Mouse (Mus musculus) midbrain, embryonic 13.5 days (tissue): ENCODE measurements around the gene Fermt1. TPM values are rescaled to one million over a fixed set of nuclear protein-coding genes. Genes with fewer than 3 reads are reported as not detected.

ENCODE experiments used
- ATAC-seq: fragments of 200-750 bp; cut with Nextera tagmentation; 2 replicates; pipeline ENCODE4 v1.8.0; 2017; ENCODE audit warnings: mild to moderate bottlenecking, moderate TSS enrichment, moderate library complexity
- H3K27ac ChIP-seq: fragments of 300-500 bp; sonication (generic); 2 replicates; pipeline ENCODE4 v1.5.1; 2015; ENCODE audit warnings: inconsistent platforms, mild to moderate bottlenecking, moderate library complexity
- H3K27me3 ChIP-seq: fragments of 300-500 bp; sonication (generic); 2 replicates; pipeline ENCODE4 v1.6.1; 2015; ENCODE audit warnings: mild to moderate bottlenecking, inconsistent platforms
- H3K36me3 ChIP-seq: fragments of 300-500 bp; sonication (generic); 2 replicates; pipeline ENCODE4 v1.6.1; 2015; ENCODE audit warnings: mild to moderate bottlenecking, inconsistent platforms
- H3K4me1 ChIP-seq: fragments of 300-500 bp; sonication (generic); replicated peaks from 2 replicates; pipeline ENCODE4 v1.6.1; 2015; ENCODE audit warnings: inconsistent platforms
- H3K4me2 ChIP-seq: fragments of 300-500 bp; sonication (generic); replicated peaks from 2 replicates; pipeline ENCODE4 v1.6.1; 2015; ENCODE audit warnings: moderate library complexity, mild to moderate bottlenecking, inconsistent platforms
- H3K4me3 ChIP-seq: fragments of 300-500 bp; sonication (generic); replicated peaks from 2 replicates; pipeline ENCODE4 v1.5.1; 2015; ENCODE audit warnings: mild to moderate bottlenecking, inconsistent platforms
- H3K9ac ChIP-seq: fragments of 300-500 bp; sonication (generic); replicated peaks from 2 replicates; pipeline ENCODE4 v1.6.1; 2015; ENCODE audit warnings: mild to moderate bottlenecking, inconsistent platforms
- H3K9me3 ChIP-seq: fragments of 300-500 bp; sonication (generic); 2 replicates; pipeline ENCODE4 v1.6.1; 2016; ENCODE audit warnings: mild to moderate bottlenecking, inconsistent platforms
- WGBS: fragments of 180-500 bp; shearing (Covaris S2); methylation state at CpG from one replicate; pipeline ENCODE4 v1.1.7; 2015; 5-methylcytosine and 5-hydroxymethylcytosine counted together
- polyA plus RNA-seq: library from polyadenylated mRNA; unstranded; fragments of >200 nt; fragmentation: Nextera tagmentation; extraction: Ambion mirVana; gene quantifications from 2 replicates; pipeline ENCODE4 v1.2.1, GENCODE M21; 2015

Fermt1 gene
- polyA plus RNA-seq, 1 experiment from 2014 or later, result not detected

DNA sequence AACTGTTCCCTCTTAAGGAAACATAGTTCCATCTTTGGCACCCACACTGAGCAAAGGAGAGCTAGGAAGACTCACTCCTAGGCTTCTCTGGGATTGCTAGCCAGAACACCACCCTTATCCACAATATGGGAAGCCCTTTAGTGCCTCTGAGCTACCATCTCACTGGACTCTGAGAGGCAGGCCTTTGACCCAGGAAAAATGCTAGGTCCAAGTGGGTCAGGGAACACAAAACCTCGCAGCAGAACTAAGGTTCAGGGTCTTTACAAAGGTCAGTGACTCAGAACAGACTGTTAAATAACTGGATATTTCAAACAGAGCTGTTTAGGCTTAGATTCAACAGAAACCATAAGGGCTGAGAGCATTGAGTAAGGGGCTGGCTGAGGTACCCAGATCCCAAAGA lies 68.7 kb downstream of the Fermt1 start:
- Histone ChIP-seq H3K36me3 (no peaks in the 10 kb centered on the region), H3K9me3 (no peaks in the 10 kb centered on the region), H3K9ac (no peak overlapping the region), H3K27me3 (peaks cover 52% of the 10 kb centered on the region), H3K4me1 (peaks cover 26% of the 10 kb centered on the region), H3K27ac (no peak overlapping the region), H3K4me3 (no peak overlapping the region), H3K4me2 (no peak overlapping the region)
- 54% methylated on average over 1 of the region's 1 CpGs for WGBS
- ATAC-seq, result no peak

DNA sequence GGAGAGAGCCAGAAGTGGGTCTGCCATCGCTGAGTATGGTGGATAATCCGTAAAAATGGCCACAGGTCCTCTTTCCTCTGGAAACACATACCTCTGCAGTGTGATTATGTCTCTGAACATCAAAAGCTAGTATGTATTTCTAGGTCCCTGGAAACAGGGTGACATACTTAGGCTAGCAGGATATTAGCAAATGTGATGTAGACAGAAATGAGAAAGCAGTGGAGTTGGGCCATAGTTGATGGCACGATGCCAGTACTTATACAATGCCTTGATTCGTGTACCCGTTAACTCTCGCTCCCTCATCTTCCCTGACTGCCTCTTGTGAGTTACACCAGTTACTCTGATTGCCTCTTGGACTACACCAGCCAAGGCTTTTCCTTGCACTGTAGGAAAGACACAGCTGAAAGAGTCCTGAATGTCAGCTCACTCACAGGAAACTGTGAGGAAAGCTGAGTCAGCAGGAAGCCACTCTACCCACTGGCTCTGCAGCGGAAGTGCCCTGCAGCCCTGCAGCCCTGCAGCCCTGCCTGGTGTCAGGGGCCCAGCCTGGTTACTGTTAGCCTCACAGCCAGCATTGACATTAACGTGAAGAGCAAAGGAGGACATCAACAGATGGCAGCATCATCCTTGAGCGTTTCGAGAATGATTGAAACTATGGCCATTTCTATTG lies 71.9 kb downstream of the Fermt1 start:
- 90% methylated on average over 10 of the region's 10 CpGs for WGBS
- ATAC-seq, result no peak
- no peaks in the 10 kb centered on the region for H3K9me3 ChIP-seq
- no peak overlapping the region for H3K9ac ChIP-seq
- H3K27ac ChIP-seq, result no peak overlapping the region
- 0 out of 2 replicates have a peak, but pooled peaks cover under 1% of the 10 kb centered on the region for H3K4me1 ChIP-seq
- H3K36me3 ChIP-seq, result no peaks in the 10 kb centered on the region
- H3K27me3 ChIP-seq, result peaks cover 20% of the 10 kb centered on the region
- H3K4me2 ChIP-seq, result no peak overlapping the region
- no peak overlapping the region for H3K4me3 ChIP-seq

DNA sequence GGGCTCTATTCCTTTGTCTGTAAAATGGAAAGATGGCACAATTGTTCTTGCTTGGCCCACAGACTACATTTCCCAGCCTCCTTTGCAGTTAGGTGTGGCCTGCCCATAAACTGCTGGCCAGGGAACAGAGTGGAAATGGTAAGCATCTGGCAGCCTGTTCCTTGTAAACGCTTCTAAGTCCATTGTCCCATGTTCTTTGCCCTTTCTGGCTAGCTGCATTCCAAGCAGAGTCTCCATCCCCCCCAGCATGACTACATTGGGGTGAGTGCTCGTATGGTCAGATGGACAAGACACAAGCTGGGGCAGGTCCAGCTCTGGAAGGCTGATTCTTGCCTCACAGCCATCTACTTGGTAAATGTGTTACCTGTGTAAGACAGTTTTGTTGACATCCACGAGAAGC lies 74.0 kb downstream of the Fermt1 start:
- Histone ChIP-seq H3K36me3 (peaks cover 9% of the 10 kb centered on the region; the same call in 1 of the 2 replicates), H3K4me1 (no peaks in the 10 kb centered on the region), H3K4me3 (no peak overlapping the region), H3K9me3 (no peaks in the 10 kb centered on the region), H3K4me2 (no peak overlapping the region), H3K27me3 (no peaks in the 10 kb centered on the region), H3K9ac (no peak overlapping the region), H3K27ac (no peak overlapping the region)
- ATAC-seq, result no peak
- WGBS, result 74% methylated on average over 3 of the region's 3 CpGs

DNA sequence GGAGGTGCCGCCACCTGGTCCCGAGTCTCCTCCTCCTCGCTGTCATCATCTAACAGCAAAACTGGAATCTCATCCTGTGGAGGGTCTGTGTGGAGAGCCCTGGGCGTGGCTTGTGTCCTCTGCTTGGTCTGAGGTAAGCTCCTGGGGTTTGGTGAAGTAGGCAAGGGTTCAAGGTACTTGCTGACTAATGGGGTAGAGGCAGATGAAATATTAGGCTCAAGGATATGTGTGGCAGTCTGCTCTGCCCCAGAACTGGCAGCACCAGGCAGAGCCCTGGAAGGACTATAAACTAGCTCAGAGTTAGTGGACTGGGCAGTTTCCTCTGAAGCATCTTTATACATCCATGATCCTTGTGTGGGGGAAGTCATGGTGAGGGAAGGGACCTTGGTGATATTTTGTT lies 75.4 kb downstream of the Fermt1 start:
- 77% methylated on average over 4 of the region's 4 CpGs for WGBS
- H3K27me3 ChIP-seq, result no peaks in the 10 kb centered on the region
- peak; percentile 34; the same call in 1 of the 2 replicates for ATAC-seq
- H3K9me3 ChIP-seq, result no peaks in the 10 kb centered on the region
- no peak overlapping the region for H3K27ac ChIP-seq
- H3K36me3 ChIP-seq, result peaks cover 18% of the 10 kb centered on the region
- H3K4me1 ChIP-seq, result no peaks in the 10 kb centered on the region
- no peak overlapping the region for H3K4me3 ChIP-seq
- H3K4me2 ChIP-seq, result no peak overlapping the region
- no peak overlapping the region for H3K9ac ChIP-seq

DNA sequence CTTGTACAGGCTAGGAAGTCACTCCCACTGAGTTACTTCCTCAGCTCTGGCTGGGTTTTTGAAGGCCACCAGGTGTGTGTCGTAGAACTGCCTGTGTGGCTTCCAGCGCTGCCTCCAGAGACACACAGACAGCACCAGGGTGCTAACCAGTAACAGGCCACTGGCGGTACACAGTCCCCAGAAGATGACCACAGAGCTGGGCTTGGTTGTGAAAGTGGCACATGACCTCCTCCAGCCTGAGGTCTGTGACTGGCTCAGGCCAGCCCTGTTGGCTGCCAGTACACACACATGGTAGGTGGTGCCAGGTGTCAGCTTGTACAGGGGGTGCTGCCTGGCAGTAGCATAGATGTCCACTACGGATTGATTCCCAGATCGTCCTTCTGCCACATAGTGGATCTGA lies 76.0 kb downstream of the Fermt1 start:
- Histone ChIP-seq H3K27me3 (no peaks in the 10 kb centered on the region), H3K9ac (no peak overlapping the region), H3K27ac (no peak overlapping the region), H3K4me2 (no peak overlapping the region), H3K9me3 (no peaks in the 10 kb centered on the region), H3K4me3 (no peak overlapping the region), H3K36me3 (peaks cover 22% of the 10 kb centered on the region), H3K4me1 (no peaks in the 10 kb centered on the region)
- WGBS, result 90% methylated on average over 5 of the region's 5 CpGs
- peak; percentile 34; the same call in 1 of the 2 replicates for ATAC-seq

DNA sequence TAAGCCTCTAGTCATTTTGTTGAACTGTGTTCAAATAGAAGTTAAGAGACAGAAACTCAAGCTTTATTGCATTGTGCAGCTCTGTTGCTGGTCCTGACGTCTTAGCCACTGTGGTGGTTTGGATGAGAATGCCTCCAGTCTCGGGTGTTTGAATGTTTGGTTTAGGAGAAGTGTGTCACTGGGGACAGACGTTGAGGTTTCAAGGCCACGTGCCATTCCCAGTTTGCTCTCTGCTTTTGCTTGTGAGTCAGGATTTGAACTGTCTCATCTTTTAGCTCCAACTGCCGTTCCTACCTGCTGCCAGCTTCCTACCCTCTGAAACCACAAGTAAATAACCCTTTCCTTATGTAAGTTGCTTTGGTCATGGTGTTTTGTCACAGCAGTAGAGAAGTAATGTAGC lies 78.2 kb downstream of the Fermt1 start:
- H3K9ac ChIP-seq, result no peak overlapping the region
- peaks cover 27% of the 10 kb centered on the region for H3K36me3 ChIP-seq
- ATAC-seq, result no peak
- WGBS, result 76% methylated on average over 5 of the region's 5 CpGs
- no peaks in the 10 kb centered on the region for H3K9me3 ChIP-seq
- no peaks in the 10 kb centered on the region for H3K27me3 ChIP-seq
- H3K4me3 ChIP-seq, result no peak overlapping the region
- no peak overlapping the region for H3K4me2 ChIP-seq
- no peak overlapping the region for H3K27ac ChIP-seq
- no peaks in the 10 kb centered on the region for H3K4me1 ChIP-seq

DNA sequence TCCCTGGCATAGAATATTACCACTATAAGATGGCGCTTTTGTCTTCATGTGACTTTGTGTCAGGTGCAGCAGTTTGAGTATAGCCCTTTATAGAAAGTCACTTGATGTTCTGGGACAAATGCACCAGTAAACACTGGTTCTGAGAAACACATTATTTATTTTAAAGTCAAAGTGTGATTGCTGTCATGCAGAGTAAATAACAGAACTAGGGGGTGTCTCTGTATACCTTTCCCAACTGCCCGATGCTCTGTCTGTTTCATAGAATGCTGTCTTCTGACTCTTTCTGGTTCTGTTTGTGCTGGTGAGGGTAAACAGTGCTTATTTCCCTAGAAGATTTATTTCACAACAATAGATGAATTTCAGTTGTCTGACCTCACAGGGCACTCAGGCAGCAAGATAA lies 82.4 kb downstream of the Fermt1 start:
- no peak overlapping the region for H3K27ac ChIP-seq
- no peak for ATAC-seq
- no peaks in the 10 kb centered on the region for H3K27me3 ChIP-seq
- H3K9ac ChIP-seq, result no peak overlapping the region
- no peak overlapping the region for H3K4me3 ChIP-seq
- peaks cover 27% of the 10 kb centered on the region for H3K36me3 ChIP-seq
- no peaks in the 10 kb centered on the region for H3K4me1 ChIP-seq
- no peak overlapping the region for H3K4me2 ChIP-seq
- no peaks in the 10 kb centered on the region for H3K9me3 ChIP-seq
- WGBS, result 95% methylated on average over 2 of the region's 2 CpGs

DNA sequence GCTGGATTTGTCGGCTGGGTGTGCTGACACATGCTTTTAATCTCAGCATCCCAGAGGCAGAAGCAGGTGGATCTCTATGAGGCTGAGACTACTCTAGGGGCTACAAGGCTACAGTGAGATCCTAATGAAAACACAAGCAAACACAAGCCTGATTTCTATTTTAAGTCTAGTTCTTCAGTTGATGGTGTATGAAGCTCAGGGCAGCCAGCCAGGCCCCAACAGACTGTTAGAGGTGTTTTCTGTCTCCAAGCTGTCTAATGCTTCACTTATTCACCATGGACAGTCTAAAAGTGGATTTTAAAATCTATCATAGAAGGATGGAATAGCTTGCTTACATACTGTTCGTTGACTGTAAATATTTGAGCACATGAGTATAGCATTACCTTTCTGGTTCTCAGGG lies 84.2 kb downstream of the Fermt1 start:
- WGBS, result 93% methylated on average over 2 of the region's 2 CpGs

DNA sequence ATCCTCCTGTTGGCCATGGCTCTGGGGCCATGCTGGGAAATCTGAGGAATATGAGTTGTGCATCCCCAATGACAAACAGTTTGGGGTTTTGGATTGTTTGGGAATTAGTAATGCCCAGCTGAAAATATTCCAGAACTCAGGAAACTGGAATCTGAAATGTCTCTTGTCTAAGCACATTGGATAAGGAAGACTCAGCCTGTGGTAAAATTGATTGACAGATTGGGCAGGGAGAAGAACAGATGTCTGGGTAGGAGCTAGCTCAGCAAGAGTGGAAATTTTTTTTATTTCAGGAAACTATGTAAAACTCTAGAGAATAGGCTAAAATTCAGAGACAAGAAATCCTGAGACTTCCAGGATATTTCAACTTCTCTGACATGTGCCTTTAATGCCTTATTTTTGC lies 85.3 kb downstream of the Fermt1 start:
- H3K9me3 ChIP-seq, result no peaks in the 10 kb centered on the region
- H3K9ac ChIP-seq, result no peak overlapping the region
- no peaks in the 10 kb centered on the region for H3K4me1 ChIP-seq
- H3K27ac ChIP-seq, result no peak overlapping the region
- H3K36me3 ChIP-seq, result peaks cover 13% of the 10 kb centered on the region
- no peak overlapping the region for H3K4me2 ChIP-seq
- no peaks in the 10 kb centered on the region for H3K27me3 ChIP-seq
- no peak for ATAC-seq
- H3K4me3 ChIP-seq, result no peak overlapping the region

More for the DNA sequence above, 84.2 kb downstream of the Fermt1 start:
- H3K4me3 ChIP-seq, result no peak overlapping the region
- no peak overlapping the region for H3K27ac ChIP-seq
- H3K36me3 ChIP-seq, result peaks cover 20% of the 10 kb centered on the region
- no peaks in the 10 kb centered on the region for H3K4me1 ChIP-seq
- no peak overlapping the region for H3K4me2 ChIP-seq
- H3K27me3 ChIP-seq, result no peaks in the 10 kb centered on the region
- no peak overlapping the region for H3K9ac ChIP-seq
- H3K9me3 ChIP-seq, result no peaks in the 10 kb centered on the region
- ATAC-seq, result no peak

DNA sequence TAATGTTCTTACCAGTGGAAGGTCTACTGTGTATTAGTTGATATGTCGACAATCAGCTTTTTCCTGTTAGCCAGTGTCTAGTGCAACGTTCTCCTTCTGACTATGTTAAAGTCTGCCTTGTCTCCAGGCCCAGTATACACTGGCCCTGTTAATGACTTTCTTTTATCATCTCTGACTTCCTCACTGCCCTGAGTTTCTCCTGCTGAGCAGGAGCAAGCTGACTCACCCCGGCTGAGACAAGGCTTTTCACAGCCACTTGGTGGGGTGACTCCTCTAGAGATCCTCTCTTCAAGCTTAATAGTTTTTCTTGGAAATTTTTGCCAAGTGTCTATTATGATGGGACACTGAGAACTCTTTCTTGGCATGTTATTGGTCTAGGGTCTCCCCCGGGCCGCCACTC lies 89.4 kb downstream of the Fermt1 start:
- peaks cover 19% of the 10 kb centered on the region for H3K36me3 ChIP-seq
- WGBS, result 90% methylated on average over 5 of the region's 5 CpGs
- no peaks in the 10 kb centered on the region for H3K9me3 ChIP-seq
- no peak overlapping the region for H3K9ac ChIP-seq
- no peak overlapping the region for H3K4me2 ChIP-seq
- no peaks in the 10 kb centered on the region for H3K27me3 ChIP-seq
- H3K4me1 ChIP-seq, result no peaks in the 10 kb centered on the region
- no peak overlapping the region for H3K4me3 ChIP-seq
- H3K27ac ChIP-seq, result no peak overlapping the region
- ATAC-seq, result no peak

Other genes with a start within 250 kb of the Fermt1 start
- 66.3 and 77.7 TPM in 2 replicates for gene Chgb, start 164.6 kb downstream of the Fermt1 start, polyA plus RNA-seq
- gene Trmt6, start 129.9 kb downstream of the Fermt1 start, polyA plus RNA-seq, result 25.0 and 33.5 TPM in 2 replicates
- 7.8 and 10.0 TPM in 2 replicates for gene Mcm8, start 129.8 kb downstream of the Fermt1 start, polyA plus RNA-seq
- gene Crls1, start 99.2 kb downstream of the Fermt1 start, polyA plus RNA-seq, result 8.9 and 9.0 TPM in 2 replicates
- gene Lrrn4, start 65.0 kb downstream of the Fermt1 start, polyA plus RNA-seq, result 0.05 TPM in 1 of 2 replicates, not detected in the other